Mouse (Mus musculus) monocyte, adult 5-6 weeks (primary cell): Measurements from ENCODE around the gene Klhdc8b. TPM values are rescaled to one million over a fixed set of nuclear protein-coding genes. Genes with fewer than 3 reads are reported as not detected.

Experiments
- ATAC-seq: fragments of 153-309, 156-312 bp; replicated peaks from 2 replicates; pipeline ENCODE4 v1.8.0; 2017; ENCODE audit warnings: mild to moderate bottlenecking; ENCODE audit not compliant: low TSS enrichment, insufficient number of reproducible peaks, severe bottlenecking, poor library complexity, low FRiP score
- total RNA-seq: library from RNA; stranded (forward); fragments of 200-1000, 200-491, 200-594 nt; gene quantifications from 3 replicates; pipeline ENCODE4 v1.2.3, GENCODE M21; 2017

Gene Klhdc8b
- 0.48 to 0.97 TPM in 2 of 3 replicates, not detected in the other for total RNA-seq

DNA sequence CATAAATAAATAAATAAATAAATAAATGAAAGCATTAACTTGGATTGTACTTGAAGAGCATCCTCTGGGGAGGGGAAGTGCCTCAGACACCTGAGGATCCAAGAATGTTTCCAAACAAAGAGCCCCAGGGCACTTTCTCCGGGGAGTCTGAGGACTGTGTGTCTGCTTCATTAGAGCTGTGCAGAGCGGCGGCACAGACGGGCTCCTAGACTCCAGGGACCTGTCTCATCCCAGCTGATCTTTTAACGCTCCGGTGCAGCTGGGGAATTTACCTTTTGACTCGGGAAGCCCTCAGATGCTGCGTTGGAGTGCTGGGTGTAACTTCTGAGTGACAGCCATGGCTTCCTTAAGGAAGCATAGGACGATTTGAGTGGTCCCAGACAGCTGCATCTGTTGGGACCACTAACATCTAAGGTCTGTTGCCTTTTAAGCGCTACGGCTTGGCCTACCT lies at the start of gene Klhdc8b:
TSS of gene Klhdc8b (minus strand) at position 401 of the 451 bp plus-strand sequence.
- no peak for ATAC-seq

GRCm38 (mm10) chr9:108508776-108509175 lies 47.4 kb upstream of the Klhdc8b start:
- no peak for ATAC-seq

DNA sequence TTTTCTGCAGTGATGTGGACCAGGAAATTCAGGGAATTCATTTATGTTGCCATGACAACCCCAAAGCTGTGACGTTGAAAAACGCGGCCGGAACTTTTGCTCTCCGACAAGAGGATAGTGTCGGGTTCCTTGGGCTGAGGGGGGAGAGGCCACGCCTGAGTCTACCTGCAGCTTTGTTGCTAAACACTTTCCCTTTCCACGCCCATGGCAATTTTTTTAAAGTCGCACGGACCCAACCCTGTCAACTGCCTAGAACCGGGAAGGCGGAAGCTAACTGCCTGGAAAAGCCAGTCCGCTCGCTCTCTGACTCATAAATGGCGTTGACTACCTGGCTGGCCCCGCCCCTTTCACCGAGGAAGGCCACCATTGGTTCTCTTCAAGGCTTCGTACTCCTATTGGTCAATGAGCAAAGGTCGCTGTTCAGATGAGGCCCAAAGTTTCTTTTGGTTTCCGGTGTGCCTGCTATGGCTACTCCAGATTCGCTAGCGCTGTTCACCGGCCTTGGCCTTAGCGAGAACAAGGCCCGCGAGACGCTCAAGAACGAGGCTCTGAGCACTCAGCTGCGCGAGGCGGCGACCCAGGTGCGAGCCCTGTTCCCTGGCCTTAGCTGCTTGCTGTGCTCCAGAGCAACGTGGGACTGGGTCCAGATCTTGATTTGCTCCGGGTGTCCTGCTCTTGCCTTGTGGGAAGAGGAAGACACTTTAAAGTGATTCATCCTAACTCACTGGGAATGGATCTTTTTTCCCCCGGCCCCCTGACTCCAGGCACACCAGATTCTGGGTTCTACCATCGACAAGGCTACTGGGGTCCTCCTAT lies 46.4 kb upstream of the Klhdc8b start, which contains the start of gene Qars:
TSS of gene Qars (plus strand) at position 88 of the 816 bp plus-strand sequence.
- peak; percentile 98 for ATAC-seq

- no peak for ATAC-seq
These were observed 45.5 kb upstream of the Klhdc8b start for GRCm38 (mm10) chr9:108506901-108507300.

DNA sequence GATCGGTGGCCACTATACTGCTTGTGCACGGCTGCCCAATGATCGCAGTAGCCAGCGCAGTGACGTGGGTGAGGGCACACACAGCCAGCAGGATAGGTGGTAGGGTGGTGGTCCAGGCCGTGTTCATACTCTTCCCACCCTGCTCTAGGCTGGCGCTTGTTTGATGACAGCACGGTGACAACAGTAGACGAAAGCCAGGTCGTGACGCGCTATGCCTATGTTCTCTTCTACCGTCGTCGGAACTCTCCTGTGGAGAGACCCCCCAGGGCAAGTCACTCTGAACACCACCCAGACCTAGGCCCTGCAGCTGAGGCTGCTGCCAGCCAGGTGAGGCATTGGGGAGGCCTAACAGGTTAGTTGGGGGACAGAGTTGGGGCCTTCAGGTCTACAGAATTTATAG lies 38.6 kb upstream of the Klhdc8b start:
- ATAC-seq, result no peak

DNA sequence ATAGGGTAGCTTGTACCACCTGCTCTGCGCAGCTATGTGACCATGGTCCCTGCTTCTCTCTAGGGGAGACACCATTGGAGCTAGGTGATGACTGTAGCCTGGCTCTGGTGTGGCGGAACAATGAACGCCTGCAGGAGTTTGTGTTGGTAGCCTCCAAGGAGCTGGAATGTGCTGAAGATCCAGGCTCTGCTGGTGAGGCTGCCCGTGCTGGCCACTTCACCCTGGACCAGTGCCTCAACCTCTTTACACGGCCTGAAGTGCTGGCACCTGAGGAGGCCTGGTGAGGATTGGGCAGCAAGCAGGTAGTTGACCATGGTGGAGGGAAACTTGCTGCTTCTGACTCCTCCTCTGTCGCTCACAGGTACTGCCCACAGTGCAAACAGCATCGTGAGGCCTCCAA lies 37.9 kb upstream of the Klhdc8b start:
- ATAC-seq, result no peak

- no peak for ATAC-seq
These were observed 33.5 kb upstream of the Klhdc8b start for GRCm38 (mm10) chr9:108494905-108495304.

DNA sequence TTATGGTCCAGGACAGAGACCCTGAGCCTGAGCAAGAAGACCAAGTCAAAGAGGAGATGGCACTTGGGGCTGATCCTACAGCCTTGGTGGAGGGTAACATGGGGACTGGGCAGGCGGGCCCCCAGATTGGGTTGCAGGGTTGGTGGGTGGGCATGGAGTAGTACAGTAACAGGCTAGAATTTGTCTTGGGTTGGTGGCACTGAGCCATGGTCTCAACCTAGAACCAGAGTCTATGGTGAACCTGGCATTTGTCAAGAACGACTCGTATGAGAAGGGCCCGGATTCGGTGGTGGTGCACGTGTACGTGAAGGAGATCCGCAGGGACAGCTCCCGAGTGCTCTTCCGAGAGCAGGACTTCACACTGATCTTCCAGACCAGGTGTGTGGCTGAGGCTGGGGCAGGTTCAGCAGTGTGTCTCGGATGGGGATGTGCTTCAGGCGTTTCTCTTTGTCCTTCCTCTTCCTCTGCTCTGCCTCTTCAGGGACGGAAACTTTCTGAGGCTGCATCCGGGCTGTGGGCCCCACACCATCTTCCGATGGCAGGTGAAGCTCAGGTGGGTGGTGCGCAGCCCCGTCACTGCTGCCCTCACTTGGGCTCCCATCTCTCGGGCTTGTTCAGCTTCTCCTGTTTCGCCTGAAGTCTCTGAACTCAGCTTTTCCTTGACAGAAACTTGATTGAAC lies 32.9 kb upstream of the Klhdc8b start:
- ATAC-seq, result no peak

DNA sequence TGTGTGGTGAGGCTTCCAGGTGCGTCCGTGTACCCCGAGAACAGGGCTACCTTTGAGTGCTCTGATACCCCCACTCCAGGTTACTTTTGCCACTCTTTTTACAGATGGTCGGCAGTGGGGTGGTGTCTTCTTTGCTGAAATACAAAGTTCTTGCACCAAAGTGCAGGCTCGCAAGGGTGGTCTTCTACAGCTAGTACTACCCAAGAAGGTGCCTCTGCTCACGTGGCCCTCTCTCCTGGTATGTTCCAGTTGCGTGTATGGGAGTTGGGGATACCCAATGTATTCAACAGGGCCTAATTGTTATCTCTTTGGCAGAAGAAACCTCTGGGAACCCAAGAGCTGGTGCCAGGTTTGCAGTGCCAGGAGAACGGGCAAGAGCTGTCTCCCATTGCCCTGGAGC lies 31.9 kb upstream of the Klhdc8b start:
- no peak for ATAC-seq

- ATAC-seq, result no peak
These were observed 30.8 kb upstream of the Klhdc8b start for GRCm38 (mm10) chr9:108492043-108492750.

DNA sequence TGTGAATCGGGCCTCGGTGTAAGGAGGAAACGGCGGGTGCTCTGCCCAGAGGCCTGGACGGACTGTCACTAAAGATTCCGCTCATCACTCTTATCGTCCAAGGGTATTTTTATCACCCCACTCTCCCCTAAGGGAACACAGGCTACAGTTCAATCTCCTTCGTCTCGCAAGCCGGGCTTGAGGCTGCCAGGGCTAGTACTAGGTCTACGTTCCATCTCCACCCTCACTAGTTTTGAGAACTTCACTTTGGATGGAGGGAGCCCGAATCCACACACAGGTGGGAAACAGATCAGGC lies 29.9 kb upstream of the Klhdc8b start:
- no peak for ATAC-seq

DNA sequence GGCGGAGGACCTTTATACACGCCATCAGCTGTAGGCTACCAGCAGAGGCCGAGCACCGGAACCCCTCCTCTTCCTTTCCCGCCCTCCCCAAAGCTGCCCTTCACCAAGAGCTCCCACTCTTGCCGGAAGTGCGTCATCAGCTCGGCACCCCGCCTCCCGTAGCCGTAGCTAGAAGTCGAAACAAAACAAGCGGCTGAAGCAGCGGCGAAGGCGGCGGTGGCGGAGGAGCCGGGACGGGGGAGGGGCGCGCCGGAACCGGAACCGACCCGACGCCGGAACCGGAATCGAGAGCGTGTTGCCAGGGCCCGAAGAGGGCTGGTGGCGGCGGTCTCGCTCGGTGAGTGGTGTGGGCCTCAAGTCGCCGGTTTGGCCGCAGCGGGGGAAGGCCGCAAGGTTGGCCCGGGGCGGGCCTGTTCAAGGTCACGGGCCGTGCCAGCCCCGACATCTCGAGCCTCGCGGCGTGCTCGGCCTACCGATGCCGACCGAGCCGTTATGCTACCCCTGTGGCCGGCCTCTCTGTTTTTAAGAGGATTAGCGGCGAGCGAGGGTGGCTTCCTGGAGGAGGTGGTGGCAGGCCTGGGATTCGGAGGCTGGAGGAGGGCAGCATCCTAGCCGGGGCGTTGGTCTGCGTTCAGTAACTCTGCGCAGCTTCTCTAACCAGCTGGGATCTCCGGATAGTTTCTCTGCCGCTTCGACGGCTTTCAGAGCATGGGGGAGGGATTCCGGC lies 29.3 kb upstream of the Klhdc8b start, which contains the start of gene Usp19:
TSS of gene Usp19 (plus strand) at position 44 of the 727 bp plus-strand sequence.
- ATAC-seq, result peak; percentile 84

DNA sequence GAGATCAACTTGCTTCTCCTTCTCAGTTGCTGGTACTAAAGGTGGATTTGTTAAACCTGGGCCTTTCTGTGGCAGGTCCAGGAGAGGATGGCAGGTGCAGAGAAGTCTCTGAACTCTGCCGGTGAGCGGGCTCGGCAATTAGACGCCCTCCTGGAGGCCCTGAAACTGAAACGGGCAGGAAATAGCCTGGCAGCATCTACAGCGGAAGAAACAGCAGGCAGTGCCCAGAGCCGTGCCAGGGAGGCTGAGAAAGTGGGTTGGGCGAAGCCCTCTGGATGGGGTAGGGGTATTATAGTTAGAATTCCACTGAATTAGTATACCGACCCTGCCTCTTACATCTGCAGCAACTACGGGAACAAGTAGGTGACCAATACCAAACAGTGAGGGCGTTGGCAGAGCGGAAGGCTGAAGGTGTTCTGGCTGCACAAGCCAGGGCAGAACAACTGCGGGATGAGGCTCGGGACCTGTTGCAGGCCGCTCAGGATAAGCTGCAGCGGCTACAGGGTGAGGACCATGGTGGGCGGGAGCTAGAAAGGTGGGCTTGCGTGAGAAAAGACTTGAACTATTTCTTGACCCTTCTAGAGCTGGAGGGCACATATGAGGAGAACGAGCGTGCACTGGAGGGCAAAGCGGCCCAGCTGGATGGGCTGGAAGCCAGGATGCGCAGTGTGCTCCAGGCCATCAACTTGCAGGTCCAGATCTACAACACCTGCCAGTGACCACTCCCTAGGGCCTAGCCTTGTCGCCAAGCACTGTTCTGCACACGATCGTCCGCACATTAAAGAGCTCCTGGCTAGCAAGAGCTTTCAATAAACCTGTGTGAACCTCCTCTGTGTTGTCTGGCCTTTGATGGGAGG lies 28.5 kb upstream of the Klhdc8b start:
- no peak; the same call in 1 of the 2 replicates for ATAC-seq

DNA sequence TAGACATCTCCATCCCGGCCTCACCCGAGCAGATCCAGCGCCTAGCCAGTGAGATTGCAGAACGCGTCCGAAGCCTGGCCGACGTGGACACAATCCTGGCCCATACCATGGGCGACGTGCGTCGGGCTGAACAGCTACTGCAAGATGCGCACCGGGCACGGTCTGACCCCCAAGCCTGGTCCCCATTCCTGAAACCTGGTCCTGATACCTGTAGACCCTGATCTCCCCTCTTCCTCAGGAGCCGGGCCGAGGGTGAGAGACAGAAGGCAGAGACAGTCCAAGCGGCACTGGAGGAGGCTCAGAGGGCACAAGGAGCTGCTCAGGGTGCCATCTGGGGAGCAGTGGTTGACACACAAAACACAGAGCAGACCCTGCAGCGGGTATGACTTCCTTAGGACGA lies 27.8 kb upstream of the Klhdc8b start:
- ATAC-seq, result no peak

GRCm38 (mm10) chr9:108488403-108488802 lies 27.0 kb upstream of the Klhdc8b start:
- ATAC-seq, result no peak

DNA sequence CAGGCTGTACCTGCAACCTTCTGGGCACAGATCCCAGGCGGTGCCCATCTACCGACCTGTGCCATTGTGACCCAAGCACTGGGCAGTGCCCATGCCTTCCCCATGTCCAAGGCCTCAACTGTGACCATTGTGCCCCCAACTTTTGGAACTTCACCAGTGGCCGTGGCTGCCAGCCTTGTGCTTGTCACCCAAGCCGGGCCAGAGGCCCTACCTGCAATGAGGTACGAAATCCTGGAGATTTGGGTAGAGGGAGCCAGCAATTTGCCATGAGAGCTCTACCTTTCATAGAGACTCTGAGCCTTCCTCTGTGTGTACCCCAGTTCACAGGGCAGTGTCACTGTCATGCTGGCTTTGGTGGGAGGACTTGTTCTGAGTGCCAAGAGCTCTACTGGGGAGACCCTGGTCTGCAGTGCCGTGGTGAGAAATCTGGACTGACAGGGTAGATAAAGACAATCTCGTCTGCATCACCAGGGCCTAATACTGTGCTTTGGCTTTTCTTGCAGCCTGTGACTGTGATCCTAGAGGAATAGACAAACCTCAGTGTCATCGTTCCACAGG lies 25.7 kb upstream of the Klhdc8b start:
- no peak for ATAC-seq

DNA sequence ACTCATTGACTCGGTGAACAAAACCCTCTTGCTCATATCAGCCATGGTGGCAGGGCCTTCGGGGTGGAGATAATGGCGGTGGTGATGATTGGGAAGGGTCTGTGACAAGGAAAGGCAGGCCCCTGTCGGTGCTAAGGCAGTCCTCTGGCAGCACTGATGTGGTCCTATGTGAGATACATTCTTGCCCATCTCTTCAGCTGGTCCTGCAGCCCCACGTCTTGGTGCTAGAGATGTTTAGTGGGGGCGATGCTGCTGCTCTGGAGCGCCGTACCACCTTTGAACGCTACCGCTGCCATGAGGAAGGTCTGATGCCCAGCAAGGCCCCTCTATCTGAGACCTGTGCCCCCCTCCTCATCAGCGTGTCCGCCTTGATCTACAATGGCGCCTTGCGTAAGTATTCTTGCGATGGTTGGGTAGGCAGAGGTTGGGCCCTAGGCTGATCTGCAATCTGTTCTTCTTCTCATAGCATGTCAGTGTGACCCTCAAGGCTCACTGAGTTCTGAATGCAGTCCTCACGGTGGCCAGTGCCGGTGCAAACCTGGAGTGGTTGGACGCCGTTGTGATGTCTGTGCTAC lies 24.0 kb upstream of the Klhdc8b start:
- ATAC-seq, result no peak
